Mouse (Mus musculus) right cerebral cortex, postnatal 36 days (tissue): Measurements from ENCODE around the gene Magt1.
"Not testable (repeated sequence)": the region's sequence is repeated elsewhere in the genome, so short reads cannot be mapped to it uniquely, and the experiment has no call there.

ENCODE experiments used
- DNase-seq, 2 experiments: peaks; one replicate each; pipeline ENCODE4 v3.0.0; 2022; ENCODE audit warnings: low spot score in 2 of 2, mixed read lengths in 1 of 2

The Magt1 gene

DNA sequence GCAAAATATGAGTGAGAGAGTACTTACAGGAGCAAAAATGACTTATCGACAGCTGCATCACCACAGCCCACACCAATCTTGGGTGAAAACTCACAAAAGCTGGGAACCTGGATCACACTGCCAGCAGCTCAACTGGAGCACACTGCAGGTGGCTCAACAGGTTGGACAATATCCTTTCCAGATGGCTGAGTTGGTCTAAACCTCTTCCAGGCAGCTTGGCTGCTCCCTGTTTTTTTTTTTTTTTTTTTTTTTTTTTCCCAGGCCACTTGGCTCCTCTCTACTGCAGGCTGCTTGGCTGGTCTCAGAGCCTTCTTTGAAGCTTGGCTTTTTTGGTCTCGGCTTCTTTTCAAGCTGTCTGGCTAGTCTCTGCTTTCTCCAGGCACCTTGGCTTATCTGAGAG, 57.7 kb downstream of the Magt1 start:
- DNase-seq, result no peak

DNA sequence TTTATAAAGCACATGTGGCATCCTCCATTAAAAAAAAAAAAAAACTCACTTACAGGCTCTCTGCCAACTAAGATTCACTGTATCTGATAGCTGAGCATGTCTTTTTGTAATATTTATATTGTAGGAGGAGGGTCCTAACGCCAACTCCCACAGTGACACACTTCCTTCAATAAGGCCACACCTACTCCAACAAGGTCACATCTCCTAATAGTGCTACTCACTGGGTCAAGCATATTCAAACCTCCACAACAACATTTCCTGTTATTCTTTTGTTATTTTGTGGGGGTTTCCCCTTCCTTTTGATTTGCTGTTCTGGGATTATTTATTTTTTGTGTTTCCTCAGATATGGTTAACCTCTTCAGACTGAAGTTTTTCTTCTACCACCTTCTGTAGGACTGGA, 65.3 kb downstream of the Magt1 start:
- DNase-seq, result no peak

DNA sequence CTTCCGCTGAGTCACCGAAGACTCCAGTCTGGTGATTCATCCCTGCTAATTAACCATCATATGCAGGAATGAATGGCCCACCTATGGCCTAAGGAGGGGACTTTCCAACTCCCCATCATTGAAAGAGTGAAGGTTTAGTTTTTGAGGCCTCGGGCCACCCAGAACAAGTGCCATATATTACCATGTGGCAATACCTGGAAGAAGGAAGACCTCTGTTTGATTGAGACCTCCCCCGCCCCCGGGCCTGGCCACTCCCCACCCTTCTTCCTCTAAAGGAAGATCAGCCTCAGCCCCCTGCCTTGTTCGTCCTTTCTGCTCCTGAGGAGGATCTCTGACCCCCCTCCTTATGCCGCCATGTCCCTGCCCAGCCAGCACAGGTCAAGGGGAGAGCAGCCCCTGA, 72.5 kb downstream of the Magt1 start:
- DNase-seq, result no peak

DNA sequence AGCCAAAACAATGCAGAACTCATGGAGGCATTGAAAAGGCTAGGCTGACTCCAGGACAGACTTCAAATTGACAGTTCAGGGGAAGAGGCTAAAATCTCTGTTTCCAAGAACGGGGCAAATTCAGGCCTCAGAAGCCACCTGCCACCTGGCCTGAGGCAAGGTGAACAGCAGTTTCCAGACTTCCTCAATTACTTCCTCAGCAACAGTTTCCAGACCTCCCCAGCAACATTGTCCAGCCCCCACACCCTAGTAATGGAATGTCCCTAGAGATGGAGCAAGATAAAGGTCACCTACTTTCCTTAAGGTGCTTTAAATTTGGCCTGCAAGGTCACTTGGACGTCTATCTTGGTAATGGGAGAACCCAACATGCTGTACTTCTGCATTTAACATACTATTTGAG, 74.0 kb downstream of the Magt1 start:
- no peak for DNase-seq

DNA sequence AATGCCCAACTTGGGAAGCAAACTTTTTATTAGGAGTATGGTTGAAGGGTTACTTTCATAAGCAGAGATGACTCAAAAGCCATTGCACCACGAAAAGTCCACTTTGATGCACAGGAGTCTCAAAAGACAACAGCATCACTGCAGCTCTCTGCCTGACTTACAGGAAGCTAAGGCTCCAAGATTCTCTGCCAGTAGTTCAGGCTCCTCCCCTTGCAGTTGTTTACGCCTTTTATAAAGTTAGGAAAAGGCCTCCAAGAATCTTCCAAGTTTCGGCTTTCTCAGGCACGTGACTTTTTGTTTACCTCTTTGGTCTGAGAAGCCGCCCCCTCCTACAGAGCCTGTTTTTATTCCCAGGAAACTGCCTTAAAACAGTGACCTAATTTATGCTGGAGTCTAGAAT, 77.4 kb downstream of the Magt1 start:
- DNase-seq, result no peak

DNA sequence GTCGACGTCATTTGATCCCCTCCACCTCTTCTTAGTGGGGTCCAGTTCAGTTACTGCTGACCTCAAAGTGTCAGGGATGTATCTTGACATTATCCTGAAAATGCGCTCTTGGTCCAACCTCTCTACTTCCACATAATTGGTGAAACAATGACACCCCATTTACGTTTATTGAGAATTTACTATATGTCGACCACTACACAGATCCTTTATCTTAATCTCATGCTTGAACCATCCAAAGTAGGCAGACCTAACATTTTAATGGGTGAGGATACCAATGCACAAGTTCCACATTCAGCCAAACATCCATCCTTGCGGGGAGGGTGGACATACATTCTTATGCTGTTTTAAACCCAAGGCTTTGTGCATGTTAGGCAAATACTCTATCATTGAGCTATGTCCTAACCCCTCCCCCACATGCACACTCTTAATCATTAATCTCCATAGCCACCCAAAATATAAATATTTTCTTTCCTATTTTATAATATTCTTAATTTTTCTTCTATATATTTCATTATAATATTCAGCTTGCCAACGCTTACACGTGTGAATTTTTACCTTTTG, 82.1 kb downstream of the Magt1 start:
- no peak for DNase-seq

DNA sequence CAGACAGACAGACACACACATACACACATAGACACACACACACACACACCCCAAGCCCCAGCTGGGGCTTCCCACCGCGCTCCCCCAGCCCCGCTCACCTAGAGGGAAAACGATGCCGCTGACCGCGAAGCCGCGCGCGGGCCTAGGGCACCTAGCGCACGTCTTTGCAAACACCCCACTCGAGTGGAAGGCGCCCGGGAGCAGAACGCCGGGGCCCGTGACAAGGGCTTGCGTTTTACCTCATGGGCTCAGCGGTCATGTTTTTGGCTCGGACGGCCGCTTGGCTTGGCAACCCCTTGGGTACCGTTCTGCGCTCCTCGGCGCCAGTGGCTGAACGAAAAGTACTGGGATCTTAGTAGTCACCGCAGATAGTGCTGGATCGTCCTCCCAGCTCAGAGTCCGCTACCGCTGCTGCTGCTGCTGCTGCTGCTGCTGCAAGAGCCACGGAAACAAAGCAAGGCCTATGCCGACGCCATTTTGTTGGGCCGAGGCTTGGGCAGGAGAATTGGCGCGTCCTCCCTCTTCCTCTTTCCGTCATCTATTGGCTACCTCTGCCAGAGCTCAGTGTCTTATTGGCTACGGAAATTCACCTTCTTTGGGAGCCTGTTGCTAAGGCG, 82.7 kb downstream of the Magt1 start, which contains the start of gene Atrx:
TSS of gene Atrx (minus strand) at position 543 of the 617 bp plus-strand sequence.
- peak; percentile 49 to 73 for DNase-seq

DNA sequence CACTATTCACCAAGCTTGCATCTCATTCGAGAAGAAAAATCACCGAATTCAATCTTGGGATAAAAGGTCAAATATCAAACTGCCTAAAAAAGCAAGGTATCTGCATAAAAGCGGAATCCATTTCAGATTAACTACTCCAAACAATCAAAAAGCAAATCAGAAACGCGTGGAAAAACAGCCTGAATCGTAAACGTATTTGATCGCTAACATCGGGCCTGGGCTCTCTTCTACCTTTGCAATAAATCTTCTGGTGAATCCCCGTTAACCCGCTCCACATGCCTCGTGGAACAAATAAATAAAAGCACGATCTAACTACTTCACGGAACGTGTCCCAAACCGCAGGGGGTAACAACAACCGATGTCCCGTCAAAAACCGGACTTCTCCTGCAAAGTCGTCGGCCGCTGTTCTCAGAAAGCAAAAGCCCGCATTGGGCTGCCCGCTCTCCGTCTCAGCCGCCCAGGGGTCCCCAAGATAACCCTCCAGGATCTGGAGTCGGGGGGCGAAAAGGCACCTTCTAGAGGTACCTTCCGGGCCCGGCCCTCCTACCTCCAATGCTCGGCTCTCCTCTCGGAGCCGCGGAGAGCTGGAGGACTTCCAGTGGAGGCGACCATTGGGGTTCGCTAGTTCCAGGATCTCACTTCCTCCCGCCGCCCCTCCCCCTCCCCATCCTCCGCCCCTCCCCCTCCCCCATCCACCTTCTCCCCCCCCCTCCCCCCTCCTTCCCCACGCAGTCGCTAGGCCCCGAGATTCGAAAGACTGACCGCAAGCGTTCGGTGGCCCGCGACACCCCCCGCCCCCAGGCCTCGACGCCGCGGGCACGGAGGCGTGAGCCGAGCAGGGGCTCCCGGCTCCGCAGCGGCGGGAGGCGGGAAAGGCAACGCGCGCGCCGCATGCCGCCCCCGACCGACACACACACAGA, 83.5 kb downstream of the Magt1 start:
- DNase-seq, result peak in 1 of 2 experiments; percentile 5

DNA sequence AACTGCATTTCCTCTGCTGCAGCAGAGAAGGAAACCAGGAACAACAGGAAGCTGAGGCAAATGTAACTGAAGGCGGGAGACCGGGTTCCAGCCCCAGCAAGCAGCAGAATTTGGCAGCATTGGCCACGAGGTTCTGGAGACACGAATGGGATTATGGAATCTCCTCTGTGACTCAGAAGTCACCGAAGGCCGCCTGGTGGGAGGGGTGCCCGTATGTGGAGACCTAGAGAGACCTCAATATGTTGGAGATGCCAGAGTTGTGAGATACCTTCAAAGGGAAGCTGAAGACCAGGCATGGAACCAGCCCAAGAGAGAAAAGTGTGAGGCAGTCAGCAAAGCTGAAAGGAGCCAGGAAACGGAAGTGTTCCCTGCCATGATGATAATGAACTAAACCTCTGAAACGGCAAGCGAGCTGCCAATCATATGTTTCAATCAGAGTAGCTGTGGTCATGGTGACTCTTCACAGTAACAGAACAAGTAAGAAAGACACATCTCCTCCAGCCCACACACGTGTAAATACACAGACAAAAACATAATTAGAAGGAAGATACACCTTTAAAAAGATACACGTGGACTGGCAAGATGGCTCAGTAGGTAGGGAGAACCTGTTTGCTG, 85.5 kb downstream of the Magt1 start:
- no peak for DNase-seq

DNA sequence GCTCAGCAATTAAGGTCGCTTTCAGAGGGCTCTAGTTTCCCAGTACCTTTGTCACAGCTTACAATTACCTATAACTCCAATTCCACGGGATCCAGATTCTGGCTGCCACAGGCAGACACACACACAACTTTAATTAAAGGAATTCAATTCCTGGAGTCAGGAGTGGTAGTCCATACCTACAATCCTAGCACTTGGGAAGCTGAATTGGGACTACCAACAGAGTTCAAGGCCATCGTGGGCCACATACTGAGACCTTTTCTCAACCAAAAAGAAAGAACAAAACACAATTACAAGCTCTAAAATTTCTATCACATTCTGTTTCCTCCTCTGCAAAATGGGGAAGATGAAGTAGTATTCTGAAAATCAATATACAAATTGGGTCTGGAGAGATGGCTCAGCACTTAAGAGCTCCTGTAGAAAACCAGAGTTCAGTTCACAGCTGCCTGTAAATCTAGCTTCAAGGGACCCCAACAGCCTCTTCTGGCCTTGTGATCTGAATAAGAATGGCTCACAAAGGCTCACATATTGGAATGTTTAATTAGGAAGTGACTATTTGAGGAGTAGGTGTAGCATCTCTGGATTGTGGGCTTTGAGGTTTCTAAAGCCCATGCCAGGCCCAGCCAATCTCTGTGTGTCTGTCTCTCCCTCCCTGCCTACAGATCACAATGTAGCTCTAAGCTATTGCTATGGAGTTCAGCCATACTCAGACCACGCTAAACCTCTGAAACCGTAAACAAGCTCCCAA, 87.2 kb downstream of the Magt1 start:
- DNase-seq, result no peak

DNA sequence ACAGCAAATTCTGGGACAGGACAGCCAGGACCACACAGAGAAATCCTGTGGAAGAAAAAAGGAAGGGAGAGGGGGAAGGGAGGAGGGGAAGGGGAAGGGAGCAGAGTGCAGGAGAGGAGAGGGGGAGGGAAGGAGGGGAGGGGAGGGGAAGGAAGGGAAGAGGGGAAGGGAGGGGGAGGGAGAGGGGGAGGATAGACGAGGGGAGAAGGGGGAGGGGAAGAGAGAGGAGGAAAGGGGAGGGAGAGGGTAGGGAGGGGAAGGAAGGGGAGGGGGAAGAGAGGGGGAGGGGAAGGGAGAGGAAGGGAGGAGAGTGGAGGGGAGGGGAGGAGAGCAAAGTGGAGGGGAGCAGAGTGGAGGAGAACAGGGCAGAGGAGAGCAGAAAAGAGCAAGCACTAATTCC, 87.8 kb downstream of the Magt1 start:
- DNase-seq, result no peak

DNA sequence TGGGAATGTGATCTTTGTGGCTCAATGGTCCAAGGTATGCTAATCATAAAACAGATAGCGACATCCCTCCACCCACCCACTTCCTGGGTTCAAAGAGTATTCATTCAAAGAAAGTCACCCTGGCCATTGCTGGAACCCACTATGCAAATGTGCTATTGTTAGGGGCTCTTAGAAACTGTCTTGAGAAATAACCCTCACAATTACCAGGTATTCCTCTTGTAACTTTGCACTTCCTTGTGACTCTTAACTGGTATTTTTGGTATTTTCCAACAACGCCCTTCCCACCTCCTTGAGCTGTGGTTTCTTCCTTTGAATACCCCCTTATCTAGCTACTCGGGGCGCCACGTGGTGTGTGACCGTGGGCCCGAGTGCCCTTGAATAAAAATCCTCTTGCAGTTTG, 88.7 kb downstream of the Magt1 start:
- not testable (repeated sequence) for DNase-seq

DNA sequence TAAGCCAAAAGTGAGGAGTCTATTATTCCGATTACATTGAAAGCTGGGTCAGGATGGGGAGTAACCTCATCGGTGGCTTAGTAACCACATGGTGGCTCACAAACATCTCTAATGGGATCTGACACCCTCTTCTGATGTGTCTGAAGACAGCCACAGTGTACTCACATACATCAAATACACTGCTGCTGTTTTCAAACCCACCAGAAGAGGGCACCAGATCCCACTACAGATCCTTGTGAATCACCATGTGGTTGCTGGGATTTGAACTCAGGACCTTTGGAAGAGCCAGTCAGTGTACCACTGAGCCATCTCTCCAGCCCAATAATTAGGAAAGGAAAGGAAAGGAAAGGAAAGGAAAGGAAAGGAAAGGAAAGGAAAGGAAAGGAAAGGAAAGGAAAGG, 90.3 kb downstream of the Magt1 start:
- DNase-seq, result no peak
